Mouse (Mus musculus): ENCODE data around the gene Aifm3. TPM values are rescaled to one million over a fixed set of nuclear protein-coding genes. Genes with fewer than 3 reads are reported as not detected.
"Not testable (repeated sequence)": the region's sequence is repeated elsewhere in the genome, so short reads cannot be mapped to it uniquely, and the experiment has no call there.

Gene Aifm3
- polyA plus RNA-seq, 1 experiment = 3.3 TPM

- DNase-seq (ENCODE audit: low read depth) = no peak
Measured at GRCm38 (mm10) chr16:17553910-17554685, 64.7 kb downstream of the Aifm3 start.

- not testable (repeated sequence) for DNase-seq (ENCODE audit: low read depth)
Measured at GRCm38 (mm10) chr16:17554702-17555101, 65.3 kb downstream of the Aifm3 start.

- DNase-seq (ENCODE audit: low read depth) = no peak
Measured at GRCm38 (mm10) chr16:17556180-17556579, 66.8 kb downstream of the Aifm3 start.

GRCm38 (mm10) chr16:17556907-17557306 is 67.5 kb downstream of the Aifm3 start:
- no peak for DNase-seq (ENCODE audit: low read depth)

Other genes starting within 250 kb of the Aifm3 start
- gene Tmem191c, start 213.5 kb upstream of the Aifm3 start, polyA plus RNA-seq (2012; rRNA removed) = 15.6 and 23.2 TPM in 2 replicates
- 0.12 and 0.18 TPM in 2 replicates for gene Serpind1, start 158.2 kb upstream of the Aifm3 start, polyA plus RNA-seq (2012; rRNA removed)
- gene Snap29, start 83.6 kb upstream of the Aifm3 start, polyA plus RNA-seq (2012; rRNA removed) = 7.1 and 9.6 TPM in 2 replicates
- gene Pi4ka, start 83.3 kb upstream of the Aifm3 start, polyA plus RNA-seq (2012; rRNA removed) = 69.0 and 77.6 TPM in 2 replicates
- 28.0 and 28.5 TPM in 2 replicates for gene Crkl, start 37.6 kb upstream of the Aifm3 start, polyA plus RNA-seq (2012; rRNA removed)
- gene Lztr1, start 19.1 kb downstream of the Aifm3 start, polyA plus RNA-seq (2012; rRNA removed) = 141 and 201 TPM in 2 replicates
- 79.7 and 91.9 TPM in 2 replicates for gene Thap7, start 41.5 kb downstream of the Aifm3 start, polyA plus RNA-seq (2012; rRNA removed)
- gene Lrrc74b, start 71.6 kb downstream of the Aifm3 start, polyA plus RNA-seq (2012; rRNA removed) = 8.6 and 12.0 TPM in 2 replicates
- gene P2rx6, start 72.3 kb downstream of the Aifm3 start, polyA plus RNA-seq (2012; rRNA removed) = 6.8 and 9.0 TPM in 2 replicates
- gene Slc7a4, start 93.6 kb downstream of the Aifm3 start, polyA plus RNA-seq (2012; rRNA removed) = 214 and 332 TPM in 2 replicates
- gene Smpd4, start 129.7 kb downstream of the Aifm3 start, polyA plus RNA-seq (2012; rRNA removed) = 52.4 and 69.2 TPM in 2 replicates
- 15.7 and 23.9 TPM in 2 replicates for gene Ccdc74a, start 156.9 kb downstream of the Aifm3 start, polyA plus RNA-seq (2012; rRNA removed)
- 79.6 and 82.6 TPM in 2 replicates for gene Med15, start 243.3 kb downstream of the Aifm3 start, polyA plus RNA-seq (2012; rRNA removed)